Mouse (Mus musculus) embryonic facial prominence, embryonic 11.5 days (tissue): ENCODE measurements around the gene Zdhhc15. TPM values are rescaled to one million over a fixed set of nuclear protein-coding genes. Genes with fewer than 3 reads are reported as not detected.

ENCODE experiments used
- ATAC-seq: fragments of 200-750 bp; cut with Nextera tagmentation; replicated peaks from 2 replicates; pipeline ENCODE4 v1.8.0; 2017; ENCODE audit warnings: low read depth; ENCODE audit not compliant: insufficient number of reproducible peaks, low FRiP score, low TSS enrichment
- DNase-seq: peaks from one replicate; pipeline ENCODE4 v3.0.0-alpha.2; 2015; ENCODE audit warnings: low spot score
- H3K27ac ChIP-seq: fragments of 300-500 bp; sonication (generic); replicated peaks from 2 replicates; pipeline ENCODE4 v1.5.1; 2014; ENCODE audit warnings: mild to moderate bottlenecking, low read depth, low read length, control low read depth
- H3K27me3 ChIP-seq: fragments of 300-500 bp; sonication (generic); 2 replicates; pipeline ENCODE4 v1.6.1; 2014; ENCODE audit warnings: mild to moderate bottlenecking, low read length, moderate library complexity, mixed read lengths; ENCODE audit not compliant: control insufficient read depth, insufficient read depth
- H3K36me3 ChIP-seq: fragments of 300-500 bp; sonication (generic); replicated peaks from 2 replicates; pipeline ENCODE4 v1.6.1; 2014; ENCODE audit warnings: low read depth, mild to moderate bottlenecking, low read length, moderate library complexity, mixed read lengths; ENCODE audit not compliant: control insufficient read depth, insufficient read depth
- H3K4me1 ChIP-seq: fragments of 300-500 bp; sonication (generic); 2 replicates; pipeline ENCODE4 v1.6.1; 2014; ENCODE audit warnings: low read length, mixed read lengths; ENCODE audit not compliant: control insufficient read depth, insufficient read depth
- H3K4me2 ChIP-seq: fragments of 300-500 bp; sonication (generic); 2 replicates; pipeline ENCODE4 v1.6.1; 2014; ENCODE audit warnings: low read depth, mild to moderate bottlenecking, control low read depth, low read length, moderate library complexity
- H3K4me3 ChIP-seq: fragments of 300-500 bp; sonication (generic); 2 replicates; pipeline ENCODE4 v1.5.1; 2014; ENCODE audit warnings: low read depth, low read length, control low read depth
- H3K9ac ChIP-seq: fragments of 300-500 bp; sonication (generic); replicated peaks from 2 replicates; pipeline ENCODE4 v1.6.1; 2014; ENCODE audit warnings: mild to moderate bottlenecking, control low read depth, low read length
- H3K9me3 ChIP-seq: fragments of 300-500 bp; sonication (generic); replicated peaks from 2 replicates; pipeline ENCODE4 v1.6.1; 2016; ENCODE audit warnings: mild to moderate bottlenecking, low read length, inconsistent platforms, mixed read lengths; ENCODE audit not compliant: control insufficient read depth
- WGBS: fragments of 180-500 bp; shearing (Covaris S2); extraction: QIAGEN DNeasy Blood & Tissue Kit; methylation state at CpG from one replicate; pipeline ENCODE4 v1.1.7; 2014; 5-methylcytosine and 5-hydroxymethylcytosine counted together
- polyA plus RNA-seq: library from polyadenylated mRNA; unstranded; fragments of >200 nt; fragmentation: Nextera tagmentation; extraction: Ambion mirVana; gene quantifications from 2 replicates; pipeline ENCODE4 v1.2.1, GENCODE M21; 2014

Gene Zdhhc15
- polyA plus RNA-seq, 1 experiment from 2014 or later, result 18.9 TPM

- Histone ChIP-seq H3K4me2 (no peak overlapping the region), H3K27me3 (no peaks in the 10 kb centered on the region), H3K4me1 (no peaks in the 10 kb centered on the region), H3K9ac (no peak overlapping the region), H3K27ac (no peak overlapping the region), H3K9me3 (no peaks in the 10 kb centered on the region), H3K4me3 (no peak overlapping the region), H3K36me3 (no peaks in the 10 kb centered on the region)
- 87% methylated on average over 5 of the region's 5 CpGs for WGBS
- no peak for DNase-seq
- no peak for ATAC-seq
Measured at GRCm38 (mm10) chrX:104573946-104574345, 96.9 kb downstream of the Zdhhc15 start.

DNA sequence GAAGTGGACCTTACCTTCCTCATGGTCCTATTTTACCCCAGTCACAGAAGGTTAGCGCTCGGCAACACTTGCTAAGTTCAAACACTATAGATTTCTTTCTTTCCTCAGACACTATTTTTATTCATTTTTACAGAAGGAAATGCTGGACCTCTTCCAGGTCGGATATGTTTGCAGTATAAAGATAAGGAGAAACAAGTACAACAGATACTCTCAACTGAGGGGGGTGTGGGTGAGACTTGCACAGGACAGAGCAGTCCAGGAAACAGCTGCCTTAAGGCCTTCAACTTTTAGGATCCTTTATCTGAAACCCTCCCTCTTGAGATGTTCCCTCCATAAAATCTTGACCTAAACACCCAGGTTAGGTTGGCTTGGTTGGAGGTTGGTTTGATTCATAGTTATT, 103.4 kb downstream of the Zdhhc15 start:
- no peaks in the 10 kb centered on the region for H3K36me3 ChIP-seq

GRCm38 (mm10) chrX:104545283-104545682, 125.6 kb downstream of the Zdhhc15 start:
- WGBS, result 92% methylated on average over 1 of the region's 1 CpGs
- H3K27ac ChIP-seq, result no peak overlapping the region
- no peaks in the 10 kb centered on the region for H3K36me3 ChIP-seq
- no peaks in the 10 kb centered on the region for H3K9me3 ChIP-seq
- no peak overlapping the region for H3K4me2 ChIP-seq
- no peaks in the 10 kb centered on the region; the same call in 1 of the 2 replicates for H3K27me3 ChIP-seq
- DNase-seq (no peak), ATAC-seq (no peak)
- no peaks in the 10 kb centered on the region for H3K4me1 ChIP-seq
- no peak overlapping the region for H3K4me3 ChIP-seq
- no peak overlapping the region for H3K9ac ChIP-seq

More for the DNA sequence above, 103.4 kb downstream of the Zdhhc15 start:
- Histone ChIP-seq H3K9me3 (no peaks in the 10 kb centered on the region), H3K27me3 (no peaks in the 10 kb centered on the region), H3K4me2 (no peak overlapping the region), H3K4me1 (no peaks in the 10 kb centered on the region), H3K9ac (no peak overlapping the region), H3K27ac (no peak overlapping the region), H3K4me3 (no peak overlapping the region)
- DNase-seq (no peak), ATAC-seq (no peak)
- WGBS, result 84% methylated on average over 3 of the region's 3 CpGs

DNA sequence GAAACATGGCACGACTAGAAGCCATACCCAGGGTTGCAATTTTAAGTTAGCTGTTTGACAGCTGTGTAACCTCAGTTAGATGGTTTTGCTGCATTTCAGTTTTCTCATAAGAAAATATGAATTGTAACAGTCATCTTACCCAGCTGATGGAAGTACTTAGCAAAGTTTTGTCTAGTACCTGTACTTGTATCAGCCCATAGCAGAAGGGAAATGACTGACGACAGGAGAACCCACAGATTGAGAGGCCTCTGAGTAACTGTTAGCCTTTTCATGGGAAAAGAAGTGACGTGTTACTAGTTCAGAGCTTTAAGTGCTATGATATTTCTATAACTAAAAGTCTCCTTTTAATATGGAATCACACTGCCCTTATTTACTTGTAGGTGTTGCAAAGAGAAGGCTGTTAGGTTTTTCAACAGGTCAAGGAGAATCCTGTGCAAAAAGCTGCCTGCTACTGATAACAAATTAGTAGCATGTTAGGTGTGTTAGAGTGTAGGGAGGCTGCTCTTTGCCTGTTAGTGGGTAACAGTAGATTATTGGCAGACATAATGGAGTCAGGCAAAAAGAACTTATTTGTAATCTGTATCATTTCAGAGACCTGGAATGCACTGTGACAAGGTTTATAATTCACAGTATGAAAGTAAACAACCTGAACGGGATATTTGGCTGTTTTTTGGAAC, 126.8 kb downstream of the Zdhhc15 start:
- H3K27ac ChIP-seq, result no peak overlapping the region
- H3K4me1 ChIP-seq, result no peaks in the 10 kb centered on the region
- no peak overlapping the region for H3K4me2 ChIP-seq
- no peaks in the 10 kb centered on the region for H3K9me3 ChIP-seq
- 79% methylated on average over 4 of the region's 4 CpGs for WGBS
- DNase-seq (no peak), ATAC-seq (no peak)
- no peaks in the 10 kb centered on the region; the same call in 1 of the 2 replicates for H3K27me3 ChIP-seq
- H3K4me3 ChIP-seq, result no peak overlapping the region
- no peaks in the 10 kb centered on the region for H3K36me3 ChIP-seq
- H3K9ac ChIP-seq, result no peak overlapping the region

- WGBS, result 89% methylated on average over 4 of the region's 4 CpGs
- Histone ChIP-seq H3K36me3 (no peaks in the 10 kb centered on the region), H3K4me1 (no peaks in the 10 kb centered on the region), H3K9ac (no peak overlapping the region), H3K9me3 (no peaks in the 10 kb centered on the region), H3K27me3 (no peaks in the 10 kb centered on the region; the same call in 1 of the 2 replicates), H3K27ac (no peak overlapping the region), H3K4me3 (no peak overlapping the region), H3K4me2 (no peak overlapping the region)
- no peak for ATAC-seq
- DNase-seq, result no peak
Measured at GRCm38 (mm10) chrX:104542635-104543034, 128.2 kb downstream of the Zdhhc15 start.

GRCm38 (mm10) chrX:104501765-104502164, 169.1 kb downstream of the Zdhhc15 start:
- WGBS, result 90% methylated on average over 5 of the region's 5 CpGs
- ATAC-seq, result no peak
- DNase-seq, result no peak
- H3K9me3 ChIP-seq, result no peaks in the 10 kb centered on the region
- no peak overlapping the region for H3K4me3 ChIP-seq
- H3K4me1 ChIP-seq, result no peaks in the 10 kb centered on the region
- H3K36me3 ChIP-seq, result no peaks in the 10 kb centered on the region
- no peaks in the 10 kb centered on the region for H3K27me3 ChIP-seq
- H3K9ac ChIP-seq, result no peak overlapping the region
- no peak overlapping the region for H3K27ac ChIP-seq
- no peak overlapping the region for H3K4me2 ChIP-seq

- Histone ChIP-seq H3K27ac (no peak overlapping the region), H3K9ac (no peak overlapping the region), H3K4me3 (no peak overlapping the region), H3K36me3 (no peaks in the 10 kb centered on the region), H3K27me3 (no peaks in the 10 kb centered on the region), H3K9me3 (no peaks in the 10 kb centered on the region), H3K4me2 (no peak overlapping the region), H3K4me1 (no peaks in the 10 kb centered on the region)
- DNase-seq (no peak), ATAC-seq (no peak)
- 54% methylated on average over 4 of the region's 4 CpGs for WGBS
Measured at GRCm38 (mm10) chrX:104489626-104490355, 181.1 kb downstream of the Zdhhc15 start.

GRCm38 (mm10) chrX:104488870-104489467, 181.9 kb downstream of the Zdhhc15 start:
- DNase-seq (no peak), ATAC-seq (no peak)
- no peak overlapping the region for H3K4me2 ChIP-seq
- no peak overlapping the region for H3K4me3 ChIP-seq
- no peak overlapping the region for H3K9ac ChIP-seq
- WGBS, result 88% methylated on average over 4 of the region's 4 CpGs
- no peaks in the 10 kb centered on the region for H3K27me3 ChIP-seq
- H3K9me3 ChIP-seq, result no peaks in the 10 kb centered on the region
- H3K36me3 ChIP-seq, result no peaks in the 10 kb centered on the region
- no peaks in the 10 kb centered on the region for H3K4me1 ChIP-seq
- no peak overlapping the region for H3K27ac ChIP-seq
